Comparison of ENCODE assay signal across 8 mouse cellular contexts in the genomic region with DNA sequence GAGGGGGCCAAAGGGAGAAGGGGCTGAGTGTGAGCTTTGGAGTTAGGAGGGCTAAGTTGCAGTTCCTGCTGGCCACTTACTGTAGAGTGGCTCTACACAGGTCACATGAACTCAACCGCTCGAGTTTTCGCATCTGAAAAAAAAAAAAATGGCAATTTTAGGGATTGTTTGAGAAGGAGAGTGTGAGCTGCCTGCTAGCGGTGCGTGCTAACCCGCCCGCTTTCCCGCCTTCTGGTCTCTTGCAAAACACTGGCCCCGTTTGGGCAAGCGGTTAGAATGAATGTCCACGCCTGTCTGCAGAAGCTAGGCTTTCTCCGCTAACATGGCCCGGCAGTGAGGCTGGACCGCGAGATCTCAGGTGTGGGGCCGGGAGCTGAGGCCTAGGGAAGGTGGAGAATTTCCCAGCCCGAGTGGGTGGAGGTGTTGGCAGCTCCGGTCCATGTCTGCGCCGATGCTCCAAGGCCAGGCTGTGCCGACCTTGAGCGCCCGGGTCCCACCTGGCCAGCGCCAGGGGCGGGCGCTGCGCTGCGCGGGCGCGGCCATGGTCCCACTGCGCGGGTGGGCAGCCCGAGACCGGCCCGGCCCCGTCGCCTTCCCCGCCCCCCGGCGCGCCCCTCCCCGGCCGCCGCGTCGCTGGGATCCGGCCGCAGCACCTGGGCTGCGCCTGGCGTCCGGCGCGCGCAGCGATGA. TPM values are rescaled to one million over a fixed set of nuclear protein-coding genes. Genes with fewer than 3 reads are reported as not detected.
DNase-seq lines count a peak whose midpoint lies in the region; ATAC-seq and TF ChIP-seq lines count a peak whose summit lies in the region.

Gene Ttc39a (plus strand): TSS at position 138 of the 690 bp plus-strand sequence.

- peak; percentile 33 for DNase-seq in ovary, postnatal 10 days (ENCODE audit: low spot score)
- DNase-seq in ovary, adult 18-20 months (ENCODE audit: low spot score): no peak
- DNase-seq in cerebellum, postnatal 25 days: peak; percentile 80 to 83
- peak; percentile 19 to 27 for DNase-seq in gastrocnemius, postnatal 36 days
- DNase-seq in liver, embryonic 14.5 days (ENCODE audit: low read depth in 3 of 3, low spot score in 3 of 3): no peak
- peak; percentile 63 for DNase-seq in neural tube, embryonic 11.5 days (ENCODE audit: low spot score)

- no peaks in the 10 kb centered on the region for H3K27me3 ChIP-seq in intestine, embryonic 16.5 days (replicated peaks; ENCODE audit: control insufficient read depth, insufficient read depth, low read length)
- no peaks in the 10 kb centered on the region for H3K27me3 ChIP-seq in liver, embryonic 14.5 days (ENCODE audit: control insufficient read depth, insufficient read depth, low read length)
- H3K27me3 ChIP-seq in neural tube, embryonic 11.5 days (ENCODE audit: control insufficient read depth, insufficient read depth, low read length): peaks cover 5% of the 10 kb centered on the region; the same call in 1 of the 2 replicates

- TF ChIP-seq CTCF in liver, embryonic 14.5 days (IDR thresholded peaks at IDR 0.05; ENCODE audit: low read depth): no peak

- WGBS in intestine, embryonic 16.5 days: under 1% methylated on average over 56 of the region's 56 CpGs
- under 1% methylated on average over 55 of the region's 56 CpGs for whole genome bisulfite sequencing in liver, embryonic 14.5 days (ENCODE audit: insufficient replicate concordance)
- WGBS in neural tube, embryonic 11.5 days: under 1% methylated on average over 44 of the region's 56 CpGs

- H3K27ac ChIP-seq in intestine, embryonic 16.5 days (ENCODE audit: low read length): peak within 1 kb of the TSS; percentile 87
- peak within 1 kb of the TSS; percentile 97 for H3K27ac ChIP-seq in liver, embryonic 14.5 days
- no peak within 1 kb of the TSS for H3K27ac ChIP-seq in neural tube, embryonic 11.5 days (ENCODE audit: low read depth, low read length)

- peaks cover 22% of the 10 kb centered on the region for H3K4me1 ChIP-seq in intestine, embryonic 16.5 days (ENCODE audit: control insufficient read depth, insufficient read depth, low read length)
- H3K4me1 ChIP-seq in liver, embryonic 14.5 days (replicated peaks; ENCODE audit: control insufficient read depth in 2 of 2, insufficient read depth in 2 of 2, low read length in 1 of 2): peaks cover 40 to 49% of the 10 kb centered on the region in 2 experiments
- H3K4me1 ChIP-seq in neural tube, embryonic 11.5 days (ENCODE audit: control insufficient read depth, insufficient read depth, low read length): peaks cover 6% of the 10 kb centered on the region; the same call in 1 of the 2 replicates

- no peak for TF ChIP-seq EP300 in liver, embryonic 14.5 days (IDR thresholded peaks at IDR 0.05; ENCODE audit: low read depth)

- peak within 1 kb of the TSS; percentile 98 for H3K4me2 ChIP-seq in intestine, embryonic 16.5 days (ENCODE audit: low read depth, low read length)
- H3K4me2 ChIP-seq in liver, embryonic 14.5 days (ENCODE audit: low read depth): peak within 1 kb of the TSS; percentile 97
- H3K4me2 ChIP-seq in neural tube, embryonic 11.5 days (ENCODE audit: low read depth): peak within 1 kb of the TSS; percentile 88

- no peaks in the 10 kb centered on the region for H3K9me3 ChIP-seq in intestine, embryonic 16.5 days (ENCODE audit: control insufficient read depth, low read length)
- H3K9me3 ChIP-seq in liver, embryonic 14.5 days (ENCODE audit: control insufficient read depth, low read length): no peaks in the 10 kb centered on the region
- H3K9me3 ChIP-seq in neural tube, embryonic 11.5 days (ENCODE audit: control insufficient read depth, low read length): no peaks in the 10 kb centered on the region

- H3K36me3 ChIP-seq in intestine, embryonic 16.5 days (ENCODE audit: control insufficient read depth, insufficient read depth, low read length): no peaks in the 10 kb centered on the region
- H3K36me3 ChIP-seq in liver, embryonic 14.5 days (replicated peaks; ENCODE audit: control insufficient read depth, insufficient read depth, low read depth): peaks cover 29% of the 10 kb centered on the region
- H3K36me3 ChIP-seq in neural tube, embryonic 11.5 days (ENCODE audit: control insufficient read depth, insufficient read depth, low read length): no peaks in the 10 kb centered on the region

- intact Hi-C loops in gastrocnemius, postnatal 36 days (cut with DNase I): no loop called here

- peak within 1 kb of the TSS; percentile 66 for H3K4me3 ChIP-seq in intestine, embryonic 16.5 days (ENCODE audit: low read length)
- peak within 1 kb of the TSS; percentile 68 to 97 for H3K4me3 ChIP-seq in liver, embryonic 14.5 days (ENCODE audit: insufficient read depth in 1 of 2, low read depth in 2 of 2, low read length in 2 of 2)
- H3K4me3 ChIP-seq in neural tube, embryonic 11.5 days (ENCODE audit: low read depth, low read length): peak within 1 kb of the TSS; percentile 54

- ATAC-seq in intestine, embryonic 16.5 days: peak; percentile 66
- ATAC-seq in liver, embryonic 14.5 days (ENCODE audit: insufficient read depth): peak; percentile 42
- ATAC-seq in neural tube, embryonic 11.5 days (ENCODE audit: insufficient read depth, low FRiP score, low TSS enrichment): peak; percentile 51
- ATAC-seq in inflammation-experienced regulatory T-cells, adult 6 months: no peak

- H3K9ac ChIP-seq in intestine, embryonic 16.5 days (ENCODE audit: low read depth, low read length): peak within 1 kb of the TSS; percentile 76
- peak within 1 kb of the TSS; percentile 95 for H3K9ac ChIP-seq in liver, embryonic 14.5 days (replicated peaks)
- peak within 1 kb of the TSS; percentile 67 for H3K9ac ChIP-seq in neural tube, embryonic 11.5 days (ENCODE audit: low read length)

RNA-seq across cellular contexts. Expression of gene Ttc39a, which starts in this region (rescaled TPM):
- under 1 TPM; 0.17 to 0.18 TPM for total RNA-seq in gastrocnemius, postnatal 36 days (2021)
- 18.7 and 19.8 TPM in 2 replicates for polyA plus RNA-seq in intestine, embryonic 16.5 days (2015; fragmentation: Nextera tagmentation; extraction: Ambion mirVana)
- 8.7 and 11.7 TPM in 2 replicates for polyA plus RNA-seq in liver, embryonic 14.5 days (2012; rRNA removed)
- 13.6 and 15.4 TPM in 2 replicates for polyA plus RNA-seq in liver, embryonic 14.5 days (2014; fragmentation: Nextera tagmentation; extraction: Ambion mirVana)
- polyA plus RNA-seq in neural tube, embryonic 11.5 days (2014; fragmentation: Nextera tagmentation; extraction: Ambion mirVana): 1.9 and 2.7 TPM in 2 replicates
- under 1 TPM in 2 of 3 experiments, not detected in 1; 0.17 to 0.41 TPM for polyA plus RNA-seq in inflammation-experienced regulatory T-cells, adult 6 months (2017; shearing (Covaris generic))

Comparison
In these comparisons a context has a peak if more than half of its experiments do, and no peak if none do; other contexts are left out.
1. DNase-seq: peak in ovary, postnatal 10 days (single experiment), cerebellum, postnatal 25 days (2 of 2) and neural tube, embryonic 11.5 days (single experiment); none in ovary, adult 18-20 months (single experiment) and liver, embryonic 14.5 days (0 of 3).
2. Peak in DNase-seq in gastrocnemius, postnatal 36 days; RNA of the gene not detected or under 1 TPM.
3. Peak in every context shown above with its lines, with median percentiles within 50 percentile points of each other: H3K4me2 ChIP-seq, H3K4me3 ChIP-seq and H3K9ac ChIP-seq.